Mouse (Mus musculus) G1E (cell line): ENCODE data around the gene Ooep. TPM values are rescaled to one million over a fixed set of nuclear protein-coding genes. Genes with fewer than 3 reads are reported as not detected.

Source experiments
- ATAC-seq: 2 replicates; pipeline ENCODE4 v1.8.0; 2016; ENCODE audit warnings: mild to moderate bottlenecking; ENCODE audit not compliant: insufficient number of reproducible peaks, poor library complexity, low FRiP score, severe bottlenecking; ENCODE audit errors: extremely low read depth
- DNase-seq: peaks from one replicate; pipeline ENCODE4 v3.0.0; 2012; ENCODE audit warnings: low spot score
- H3K27me3 ChIP-seq: 2 replicates; pipeline ENCODE4 v1.6.1; 2012; ENCODE audit warnings: mild to moderate bottlenecking, low read length, inconsistent platforms; ENCODE audit not compliant: insufficient read depth
- H3K36me3 ChIP-seq: replicated peaks from 2 replicates; pipeline ENCODE3; 2012; ENCODE audit warnings: mild to moderate bottlenecking, inconsistent platforms
- H3K4me1 ChIP-seq: 2 replicates; pipeline ENCODE4 v1.6.1; 2012; ENCODE audit warnings: low read depth, low read length, inconsistent platforms, mixed read lengths; ENCODE audit not compliant: insufficient read depth
- H3K4me3 ChIP-seq: 2 replicates; pipeline ENCODE4 v1.5.1; 2012; ENCODE audit warnings: low read depth, mild to moderate bottlenecking, inconsistent platforms, low read length, moderate library complexity, mixed read lengths
- H3K9me3 ChIP-seq: replicated peaks from 2 replicates; pipeline ENCODE4 v1.6.1; 2012; ENCODE audit warnings: inconsistent platforms
- CTCF ChIP-seq: IDR thresholded peaks from 2 replicates; pipeline ENCODE4 v1.5.1; 2012; ENCODE audit warnings: low read depth, low read length, inconsistent platforms, mixed read lengths
- GATA1 ChIP-seq: IDR thresholded peaks from 2 replicates; pipeline ENCODE4 v1.6.1; 2012; ENCODE audit warnings: borderline replicate concordance, low read length, inconsistent platforms, mixed read lengths
- GATA2 ChIP-seq: IDR thresholded peaks from 2 replicates; pipeline ENCODE4 v1.6.1; 2012; ENCODE audit warnings: low read depth, low read length, inconsistent platforms, borderline replicate concordance
- POLR2AphosphoS5 ChIP-seq: IDR thresholded peaks from 2 replicates; pipeline ENCODE4 v1.6.1; 2012; ENCODE audit warnings: low read depth, low read length, inconsistent platforms; ENCODE audit not compliant: insufficient replicate concordance
- TAL1 ChIP-seq: conservative IDR thresholded peaks from 2 replicates; pipeline ENCODE4 v1.6.1; 2012; ENCODE audit warnings: low read depth, low read length, inconsistent platforms, mixed read lengths
- polyA plus RNA-seq: library from polyadenylated mRNA; stranded (reverse); fragments of >175 nt; gene quantifications from 2 replicates; pipeline ENCODE4 v1.2.3, GENCODE M21; 2012
- total RNA-seq, 2 experiments: library from RNA; stranded (forward) in 1 of 2; stranded (reverse) in 1 of 2; fragments of 200-1000 nt in 1 of 2; fragments of >200 nt in 1 of 2; fragmentation: Nextera tagmentation in 1 of 2; gene quantifications; 2 replicates each; pipeline ENCODE4 v1.2.3; 2014 to 2017

Gene Ooep
- total and polyA plus RNA-seq, 3 experiments: not detected

DNA sequence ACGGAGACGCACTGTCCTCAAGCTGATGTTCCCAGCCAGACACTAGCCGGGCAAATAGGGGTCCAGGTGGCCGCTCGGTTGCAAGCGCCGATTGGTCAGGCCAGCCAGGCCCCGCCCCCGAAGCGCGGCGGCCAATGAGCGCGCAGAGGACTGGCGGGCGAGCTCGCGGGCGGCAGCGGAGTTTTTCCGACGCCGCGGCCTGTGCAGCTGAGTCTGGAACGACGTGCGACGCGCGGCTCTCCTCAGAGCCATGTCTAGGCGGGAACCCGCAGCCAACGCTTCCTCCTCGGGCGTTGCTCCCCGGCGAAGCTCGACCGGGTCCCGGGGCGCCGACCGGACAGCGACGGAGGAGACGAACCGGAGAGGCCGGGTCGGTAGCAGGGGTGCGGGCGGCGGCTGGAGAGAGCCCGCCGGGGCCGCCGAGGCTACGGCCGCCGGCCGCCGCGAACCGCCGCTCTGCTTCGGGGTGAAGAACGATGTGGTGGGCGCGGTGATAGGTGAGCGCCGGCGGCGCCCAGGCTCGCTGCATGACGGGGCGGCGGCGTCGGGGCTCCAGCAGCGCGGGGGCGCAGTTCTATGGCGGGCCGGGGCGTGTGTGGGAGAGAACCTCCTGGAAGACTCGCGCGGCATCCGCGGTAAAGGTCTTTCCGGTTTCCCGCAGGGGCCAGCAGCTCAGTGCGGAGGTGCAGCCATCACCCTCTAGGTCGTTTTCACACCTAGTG, 17.3 kb upstream of the Ooep start, which contains the start of gene Ddx43:
Gene Ddx43, plus strand, starts transcription at position 148 of the 722 bp plus-strand sequence.
- no peak for TF ChIP-seq TAL1
- no peak for TF ChIP-seq GATA2
- no peak for TF ChIP-seq GATA1
- no peak for TF ChIP-seq POLR2AphosphoS5
- no peak for TF ChIP-seq CTCF
- H3K4me1 ChIP-seq: no peaks in the 10 kb centered on the region
- no peak for ATAC-seq
- peaks cover 7% of the 10 kb centered on the region for H3K9me3 ChIP-seq
- no peaks in the 10 kb centered on the region for H3K36me3 ChIP-seq
- no peak within 1 kb of the TSS for H3K4me3 ChIP-seq
- no peak for DNase-seq
- H3K27me3 ChIP-seq: peaks cover 3% of the 10 kb centered on the region

DNA sequence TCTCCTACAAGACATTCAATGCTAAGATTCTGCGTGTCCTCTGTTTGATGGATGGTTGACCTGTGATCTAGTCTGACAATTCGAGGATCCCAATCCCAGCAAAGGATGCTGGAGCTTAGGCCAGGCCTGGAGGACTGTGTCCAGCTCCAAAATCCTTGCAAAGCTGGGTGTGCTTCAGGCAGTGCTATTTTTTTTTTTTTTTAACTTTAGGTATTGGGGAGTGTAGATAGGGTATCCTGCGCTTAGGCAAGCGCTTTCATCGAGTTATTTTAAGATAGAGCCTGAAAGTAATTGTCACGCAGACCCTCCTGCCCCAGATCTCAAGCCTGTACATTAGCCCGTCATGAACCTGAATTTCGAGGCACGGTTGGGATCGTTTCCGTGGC, 16.7 kb upstream of the Ooep start:
- ATAC-seq: no peak
- peaks cover 7% of the 10 kb centered on the region for H3K9me3 ChIP-seq
- H3K36me3 ChIP-seq: no peaks in the 10 kb centered on the region
- DNase-seq: no peak
- peaks cover 3% of the 10 kb centered on the region for H3K27me3 ChIP-seq
- H3K4me3 ChIP-seq: no peak overlapping the region
- H3K4me1 ChIP-seq: no peaks in the 10 kb centered on the region
- no peak for TF ChIP-seq POLR2AphosphoS5
- no peak for TF ChIP-seq CTCF
- TF ChIP-seq GATA1: no peak
- no peak for TF ChIP-seq GATA2
- TF ChIP-seq TAL1: no peak

DNA sequence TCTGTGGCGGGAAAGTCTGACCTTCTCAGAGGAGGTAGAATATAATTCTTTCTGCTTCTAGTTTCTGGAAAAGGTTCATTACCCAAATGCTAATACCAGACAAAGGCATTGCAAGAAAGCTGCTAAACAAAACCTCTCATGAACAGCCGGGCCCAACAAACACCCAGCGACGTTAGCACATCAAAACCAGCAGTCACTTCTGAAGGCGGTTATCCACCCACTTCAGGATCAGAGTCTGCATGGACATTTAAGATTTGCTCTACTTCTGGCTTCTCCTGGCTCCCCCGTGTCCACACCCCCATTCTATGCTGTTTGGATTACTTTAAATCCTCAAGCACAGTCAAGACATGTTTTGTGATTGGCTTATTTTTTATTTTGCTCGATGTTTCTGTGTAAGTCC, 16.1 kb upstream of the Ooep start:
- Histone ChIP-seq H3K27me3 (peaks cover 3% of the 10 kb centered on the region), H3K4me3 (no peak overlapping the region), H3K4me1 (no peaks in the 10 kb centered on the region), H3K36me3 (no peaks in the 10 kb centered on the region), H3K9me3 (peaks cover 7% of the 10 kb centered on the region)
- ATAC-seq (no peak), DNase-seq (no peak)
- TF ChIP-seq GATA1: no peak
- TF ChIP-seq TAL1: no peak
- no peak for TF ChIP-seq POLR2AphosphoS5
- no peak for TF ChIP-seq CTCF
- TF ChIP-seq GATA2: no peak

DNA sequence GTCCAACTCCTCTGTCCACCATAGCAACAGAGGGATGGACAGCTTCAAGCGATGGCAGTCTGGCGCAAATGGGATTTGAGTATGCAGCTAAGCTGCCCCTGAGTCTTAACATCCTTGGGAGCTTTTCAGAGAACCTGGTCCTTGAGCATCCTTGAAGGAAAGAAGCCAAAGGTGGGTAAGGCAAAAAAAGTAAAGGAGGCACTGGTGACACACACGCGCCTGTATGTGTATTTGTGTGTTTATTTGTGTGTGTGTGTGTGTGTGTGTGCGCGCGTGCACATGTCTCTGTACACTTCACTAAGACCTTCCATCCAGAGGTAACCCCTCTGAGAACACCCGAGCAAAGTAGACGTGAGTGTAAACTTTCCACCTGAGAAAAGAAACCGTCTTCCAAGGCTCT, 15.2 kb upstream of the Ooep start:
- no peaks in the 10 kb centered on the region for H3K36me3 ChIP-seq
- H3K4me1 ChIP-seq: no peaks in the 10 kb centered on the region
- no peak for TF ChIP-seq POLR2AphosphoS5
- TF ChIP-seq CTCF: no peak
- no peak for TF ChIP-seq TAL1
- TF ChIP-seq GATA1: no peak
- TF ChIP-seq GATA2: no peak
- peaks cover 7% of the 10 kb centered on the region for H3K9me3 ChIP-seq
- no peaks in the 10 kb centered on the region for H3K27me3 ChIP-seq
- DNase-seq (no peak), ATAC-seq (no peak)
- no peak overlapping the region for H3K4me3 ChIP-seq

DNA sequence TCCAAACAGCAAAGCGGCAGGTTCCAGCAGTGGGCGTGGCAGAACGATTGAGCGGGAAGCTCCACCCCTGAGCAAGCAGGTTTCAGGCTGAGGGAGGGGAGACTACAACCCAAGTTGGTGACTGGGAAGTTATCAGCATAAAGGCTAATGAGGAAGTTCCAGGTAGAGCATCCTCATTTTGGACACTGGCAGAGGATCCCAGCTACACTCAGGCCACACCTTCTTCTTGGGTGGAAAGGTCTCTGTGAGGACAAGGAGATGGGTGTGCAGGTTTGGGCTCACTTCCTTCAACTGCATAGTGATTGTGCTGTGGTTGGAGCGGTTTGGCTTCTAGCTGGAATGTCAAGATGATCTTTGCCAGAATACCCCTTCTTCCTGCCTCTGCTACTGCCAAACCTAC, 11.5 kb upstream of the Ooep start:
- Histone ChIP-seq H3K36me3 (no peaks in the 10 kb centered on the region), H3K4me3 (no peak overlapping the region), H3K27me3 (no peaks in the 10 kb centered on the region), H3K9me3 (no peaks in the 10 kb centered on the region), H3K4me1 (no peaks in the 10 kb centered on the region)
- DNase-seq (no peak), ATAC-seq (no peak)
- TF ChIP-seq CTCF (no peak), POLR2AphosphoS5 (no peak), TAL1 (no peak), GATA1 (no peak), GATA2 (no peak)

DNA sequence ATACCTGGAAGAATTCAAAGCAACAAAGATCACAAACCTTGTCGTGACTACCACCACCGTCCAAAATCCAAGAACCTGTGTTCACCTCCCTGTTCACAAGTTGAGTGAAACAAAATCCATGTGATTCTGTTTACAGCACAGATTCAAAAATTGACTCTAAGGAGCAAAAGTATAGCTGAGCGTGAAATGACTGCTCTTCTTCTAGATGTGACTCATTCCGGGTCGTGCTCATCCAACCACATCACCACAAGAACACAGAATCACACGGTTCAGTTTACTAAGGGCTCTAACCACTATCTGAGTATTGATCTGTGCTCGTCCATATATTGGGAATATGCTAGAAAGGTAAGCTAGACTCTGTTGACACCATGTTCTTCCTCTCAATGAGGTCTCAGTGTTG, 8.4 kb upstream of the Ooep start:
- H3K4me1 ChIP-seq: no peaks in the 10 kb centered on the region
- ATAC-seq (no peak), DNase-seq (no peak)
- no peak overlapping the region for H3K4me3 ChIP-seq
- no peaks in the 10 kb centered on the region for H3K36me3 ChIP-seq
- TF ChIP-seq GATA1 (no peak), GATA2 (no peak), POLR2AphosphoS5 (no peak), TAL1 (no peak), CTCF (no peak)
- H3K9me3 ChIP-seq: no peaks in the 10 kb centered on the region
- H3K27me3 ChIP-seq: no peaks in the 10 kb centered on the region

DNA sequence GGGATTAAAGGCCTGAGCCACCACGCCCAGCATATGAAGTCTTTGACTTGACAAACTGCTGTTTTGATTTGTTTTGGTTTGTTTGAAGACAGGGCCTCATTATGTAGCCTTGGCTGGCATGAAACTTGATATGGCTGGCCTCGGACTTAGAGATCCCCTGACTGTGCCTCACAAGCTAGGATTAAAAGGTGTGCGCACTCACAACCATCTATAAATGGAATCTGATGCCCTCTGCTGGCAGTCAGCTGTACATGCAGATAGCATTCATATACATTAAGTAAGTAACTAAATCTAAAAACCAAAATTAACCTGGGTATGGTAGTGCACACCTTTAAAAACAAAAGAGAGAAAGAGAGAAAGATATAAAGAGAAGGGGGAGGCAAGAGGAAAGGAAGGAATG, 7.4 kb upstream of the Ooep start:
- no peaks in the 10 kb centered on the region for H3K27me3 ChIP-seq
- ATAC-seq: no peak

More for the DNA sequence above, 7.4 kb upstream of the Ooep start:
- H3K4me3 ChIP-seq: no peak overlapping the region
- no peaks in the 10 kb centered on the region for H3K36me3 ChIP-seq
- no peaks in the 10 kb centered on the region for H3K9me3 ChIP-seq
- TF ChIP-seq TAL1 (no peak), CTCF (peak; percentile 44; the same call in 1 of the 2 replicates), GATA1 (no peak), POLR2AphosphoS5 (no peak), GATA2 (no peak)
- no peak for DNase-seq
- H3K4me1 ChIP-seq: no peaks in the 10 kb centered on the region
